Mouse (Mus musculus) intestine, embryonic 14.5 days (tissue): Measurements from ENCODE around the gene Cyp4f17. TPM values are rescaled to one million over a fixed set of nuclear protein-coding genes. Genes with fewer than 3 reads are reported as not detected.
"Not testable (repeated sequence)": the region's sequence is repeated elsewhere in the genome, so short reads cannot be mapped to it uniquely, and the experiment has no call there.

Source experiments
- ATAC-seq: fragments of 200-750 bp; cut with Nextera tagmentation; replicated peaks from 2 replicates; pipeline ENCODE4 v1.8.0; 2017; ENCODE audit warnings: low read depth, moderate number of reproducible peaks, moderate TSS enrichment, moderate library complexity; ENCODE audit not compliant: low FRiP score, low TSS enrichment
- DNase-seq: peaks from one replicate; pipeline ENCODE4 v3.0.0-alpha.2; 2018; ENCODE audit warnings: low spot score
- H3K27ac ChIP-seq: fragments of 300-500 bp; sonication (generic); 2 replicates; pipeline ENCODE4 v1.5.1; 2014; ENCODE audit warnings: low read depth, mild to moderate bottlenecking, control low read depth
- H3K27me3 ChIP-seq: fragments of 300-500 bp; sonication (generic); replicated peaks from 2 replicates; pipeline ENCODE4 v1.6.1; 2014; ENCODE audit warnings: low read length, control low read depth; ENCODE audit not compliant: control insufficient read depth, insufficient read depth
- H3K36me3 ChIP-seq: fragments of 300-500 bp; sonication (generic); 2 replicates; pipeline ENCODE4 v1.6.1; 2014; ENCODE audit warnings: low read length, control low read depth; ENCODE audit not compliant: control insufficient read depth, insufficient read depth
- H3K4me1 ChIP-seq: fragments of 300-500 bp; sonication (generic); replicated peaks from 2 replicates; pipeline ENCODE4 v1.6.1; 2014; ENCODE audit warnings: low read length, control low read depth, mixed read lengths; ENCODE audit not compliant: control insufficient read depth, insufficient read depth
- H3K4me2 ChIP-seq: fragments of 300-500 bp; sonication (generic); 2 replicates; pipeline ENCODE4 v1.6.1; 2014; ENCODE audit warnings: low read length
- H3K4me3 ChIP-seq: fragments of 300-500 bp; sonication (generic); 2 replicates; pipeline ENCODE4 v1.5.1; 2014; ENCODE audit warnings: low read depth, low read length, control low read depth, mixed read lengths
- H3K9ac ChIP-seq: fragments of 300-500 bp; sonication (generic); 2 replicates; pipeline ENCODE4 v1.6.1; 2014; ENCODE audit warnings: mild to moderate bottlenecking, low read length
- H3K9me3 ChIP-seq: fragments of 300-500 bp; sonication (generic); 2 replicates; pipeline ENCODE4 v1.6.1; 2016; ENCODE audit warnings: low read length, control low read depth; ENCODE audit not compliant: control insufficient read depth
- WGBS: fragments of 180-500 bp; shearing (Covaris S2); extraction: QIAGEN DNeasy Blood & Tissue Kit; methylation state at CpG from one replicate; pipeline ENCODE4 v1.1.7; 2014; 5-methylcytosine and 5-hydroxymethylcytosine counted together
- polyA plus RNA-seq: library from polyadenylated mRNA; unstranded; fragments of >200 nt; fragmentation: Nextera tagmentation; extraction: Ambion mirVana; gene quantifications from 2 replicates; pipeline ENCODE4 v1.2.1, GENCODE M21; 2014

Gene Cyp4f17
- polyA plus RNA-seq, 1 experiment from 2014 or later, result 6.9 TPM

GRCm38 (mm10) chr17:32481766-32482165 lies 24.1 kb upstream of the Cyp4f17 start:
- Histone ChIP-seq H3K9ac (no peak overlapping the region), H3K9me3 (no peaks in the 10 kb centered on the region), H3K4me3 (no peak overlapping the region), H3K4me2 (no peak overlapping the region), H3K4me1 (no peaks in the 10 kb centered on the region), H3K36me3 (no peaks in the 10 kb centered on the region), H3K27me3 (peaks cover 21% of the 10 kb centered on the region), H3K27ac (no peak overlapping the region)
- WGBS, result 70% methylated on average over 14 of the region's 14 CpGs
- ATAC-seq (no peak), DNase-seq (no peak)

GRCm38 (mm10) chr17:32483200-32483599 lies 22.6 kb upstream of the Cyp4f17 start:
- DNase-seq, result peak; percentile 81
- no peaks in the 10 kb centered on the region for H3K4me1 ChIP-seq
- H3K9ac ChIP-seq, result no peak overlapping the region
- peaks cover 21% of the 10 kb centered on the region for H3K27me3 ChIP-seq
- WGBS, result 19% methylated on average over 18 of the region's 18 CpGs
- H3K36me3 ChIP-seq, result no peaks in the 10 kb centered on the region
- no peak overlapping the region for H3K4me3 ChIP-seq
- H3K27ac ChIP-seq, result no peak overlapping the region
- H3K4me2 ChIP-seq, result peak overlapping the region; percentile 37
- peak; percentile 62 for ATAC-seq
- no peaks in the 10 kb centered on the region for H3K9me3 ChIP-seq

DNA sequence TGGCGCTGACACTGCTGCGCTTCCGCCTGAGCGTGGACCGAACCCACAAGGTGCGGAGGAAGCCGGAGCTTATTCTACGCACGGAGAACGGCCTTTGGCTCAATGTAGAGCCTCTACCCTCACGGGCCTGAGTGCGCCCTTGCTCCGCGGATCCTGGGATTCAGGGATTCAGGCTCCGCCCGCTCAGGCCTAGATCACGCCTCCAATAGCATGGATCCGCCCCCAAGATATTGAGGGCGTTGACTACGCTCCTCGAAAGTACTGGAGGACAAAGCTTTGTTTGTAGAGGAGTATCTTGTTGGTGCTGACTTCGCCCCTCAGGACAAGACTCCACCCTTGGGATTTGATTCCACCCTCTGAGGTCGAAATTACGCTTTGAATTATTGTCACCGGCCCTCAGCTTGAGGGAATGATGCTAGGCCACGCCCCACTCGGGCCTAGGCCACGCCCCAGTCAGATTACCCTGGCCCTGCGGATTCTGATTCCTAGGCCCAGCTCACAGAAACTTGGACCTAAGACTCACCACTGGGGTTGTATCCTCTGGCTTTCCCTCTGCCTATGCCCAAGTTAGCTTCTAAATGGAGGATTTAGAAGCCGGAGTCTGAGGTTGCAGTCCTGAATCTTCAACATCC lies 13.4 kb upstream of the Cyp4f17 start:
- H3K4me1 ChIP-seq, result no peaks in the 10 kb centered on the region
- no peaks in the 10 kb centered on the region for H3K9me3 ChIP-seq
- peak overlapping the region; percentile 11; the same call in 1 of the 2 replicates for H3K9ac ChIP-seq
- DNase-seq, result peak; percentile 73
- no peaks in the 10 kb centered on the region for H3K27me3 ChIP-seq
- H3K27ac ChIP-seq, result no peak overlapping the region
- peak overlapping the region; percentile 54 for H3K4me2 ChIP-seq
- H3K36me3 ChIP-seq, result no peaks in the 10 kb centered on the region
- peak; percentile 87 for ATAC-seq
- H3K4me3 ChIP-seq, result peak overlapping the region; percentile 23
- 10% methylated on average over 30 of the region's 30 CpGs for WGBS

DNA sequence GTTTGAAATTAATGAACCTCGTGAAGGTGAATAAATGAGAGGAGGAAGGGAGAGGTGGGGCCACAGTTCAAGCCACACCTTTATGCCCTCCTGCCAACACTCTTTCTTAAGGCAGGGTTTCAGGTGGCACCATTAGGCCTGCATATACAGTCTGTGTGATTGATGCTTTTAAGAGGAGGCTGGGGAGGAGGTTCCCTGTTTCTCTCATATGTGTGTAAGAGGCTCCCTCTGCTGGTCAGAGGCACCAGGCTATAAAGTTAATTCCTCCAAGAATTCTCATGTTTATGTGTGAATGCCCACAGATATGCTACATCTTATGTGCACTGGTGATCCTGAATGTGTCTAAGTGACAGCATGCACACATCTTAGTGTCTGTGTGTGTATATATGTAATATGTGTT lies 11.2 kb upstream of the Cyp4f17 start:
- Histone ChIP-seq H3K4me3 (no peak overlapping the region), H3K9me3 (no peaks in the 10 kb centered on the region), H3K9ac (no peak overlapping the region), H3K4me2 (no peak overlapping the region), H3K36me3 (no peaks in the 10 kb centered on the region), H3K27me3 (no peaks in the 10 kb centered on the region), H3K27ac (no peak overlapping the region), H3K4me1 (no peaks in the 10 kb centered on the region)
- peak; percentile 79 for DNase-seq
- 39% methylated on average over 1 of the region's 1 CpGs for WGBS
- ATAC-seq, result 0 out of 2 replicates have a peak, but pooled peaks have one; percentile 64

GRCm38 (mm10) chr17:32500511-32500910 lies 5.3 kb upstream of the Cyp4f17 start:
- H3K27me3 ChIP-seq, H3K27ac ChIP-seq, H3K36me3 ChIP-seq, ATAC-seq, H3K4me3 ChIP-seq, H3K9me3 ChIP-seq, DNase-seq, H3K9ac ChIP-seq, H3K4me1 ChIP-seq, H3K4me2 ChIP-seq: not testable (repeated sequence)
- 95% methylated on average over 4 of the region's 4 CpGs for WGBS

GRCm38 (mm10) chr17:32501051-32501450 lies 4.8 kb upstream of the Cyp4f17 start:
- Histone ChIP-seq H3K4me1 (peaks cover 8% of the 10 kb centered on the region), H3K27me3 (no peaks in the 10 kb centered on the region), H3K27ac (no peak overlapping the region), H3K4me2 (no peak overlapping the region), H3K9me3 (no peaks in the 10 kb centered on the region), H3K36me3 (no peaks in the 10 kb centered on the region), H3K9ac (no peak overlapping the region), H3K4me3 (no peak overlapping the region)
- 67% methylated on average over 3 of the region's 3 CpGs for WGBS
- no peak for DNase-seq
- ATAC-seq, result no peak

GRCm38 (mm10) chr17:32503111-32503510 lies 2.7 kb upstream of the Cyp4f17 start:
- no peak overlapping the region for H3K27ac ChIP-seq
- no peak for DNase-seq
- no peak overlapping the region for H3K4me3 ChIP-seq
- no peak for ATAC-seq
- WGBS, result 58% methylated on average over 2 of the region's 2 CpGs
- H3K4me1 ChIP-seq, result peaks cover 12% of the 10 kb centered on the region
- H3K4me2 ChIP-seq, result no peak overlapping the region
- no peaks in the 10 kb centered on the region for H3K27me3 ChIP-seq
- H3K9me3 ChIP-seq, result no peaks in the 10 kb centered on the region
- H3K36me3 ChIP-seq, result no peaks in the 10 kb centered on the region
- H3K9ac ChIP-seq, result no peak overlapping the region

GRCm38 (mm10) chr17:32506729-32507245 lies 937 bp downstream of the Cyp4f17 start:
- Histone ChIP-seq H3K4me2 (peak overlapping the region; percentile 97), H3K9me3 (no peaks in the 10 kb centered on the region), H3K4me3 (peak overlapping the region; percentile 57), H3K9ac (peak overlapping the region; percentile 50), H3K27me3 (no peaks in the 10 kb centered on the region), H3K4me1 (peaks cover 12% of the 10 kb centered on the region), H3K27ac (peak overlapping the region; percentile 3; the same call in 1 of the 2 replicates), H3K36me3 (peaks cover 6% of the 10 kb centered on the region; the same call in 1 of the 2 replicates)
- ATAC-seq (peak; percentile 55), DNase-seq (peak; percentile 69)
- 38% methylated on average over 9 of the region's 9 CpGs for WGBS

DNA sequence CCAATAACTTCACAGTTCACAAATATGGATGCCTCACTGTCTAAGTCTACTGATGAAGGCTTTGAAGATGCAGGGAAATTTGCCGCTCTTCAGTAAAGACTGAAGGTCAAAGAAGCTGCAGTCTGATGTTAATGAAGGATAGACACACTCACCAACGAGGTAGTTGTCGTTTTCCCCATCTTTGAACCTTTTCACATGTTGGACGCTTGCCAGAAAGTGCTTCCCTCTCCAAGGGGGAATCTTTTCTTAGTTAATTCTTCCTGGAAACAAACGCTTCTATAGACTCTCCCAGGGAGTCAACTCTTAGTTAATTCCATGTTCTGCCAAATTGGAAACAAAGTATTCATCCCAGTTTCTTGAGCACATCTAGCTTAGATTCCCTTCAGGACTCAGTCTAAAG lies 10.3 kb downstream of the Cyp4f17 start:
- no peaks in the 10 kb centered on the region for H3K9me3 ChIP-seq
- H3K27ac ChIP-seq, result no peak overlapping the region
- no peaks in the 10 kb centered on the region for H3K27me3 ChIP-seq
- H3K4me1 ChIP-seq, result no peaks in the 10 kb centered on the region
- 0 out of 2 replicates have a peak, but pooled peaks cover 8% of the 10 kb centered on the region for H3K36me3 ChIP-seq
- no peak overlapping the region for H3K4me3 ChIP-seq
- 84% methylated on average over 5 of the region's 5 CpGs for WGBS
- no peak overlapping the region for H3K9ac ChIP-seq
- no peak for ATAC-seq
- no peak for DNase-seq
- H3K4me2 ChIP-seq, result no peak overlapping the region
